Mouse (Mus musculus) layer of hippocampus, adult 8-10 months (tissue): Measurements from ENCODE around the gene Angptl8. TPM values are rescaled to one million over a fixed set of nuclear protein-coding genes. Genes with fewer than 3 reads are reported as not detected.

Experiments
- microRNA-seq, 2 experiments: library from miRNA; unstranded; fragments of <30 nt; microRNA quantifications; one replicate each; pipeline ENCODE4 v1.2.0; 2022
- total RNA-seq, 4 experiments: library from RNA; stranded (reverse); gene quantifications; 2 replicates each; pipeline ENCODE4 v1.2.4; 2022

Angptl8 gene
- total RNA-seq, 4 experiments from 2014 or later: not detected

Small RNAs within 50 kb of the gene (microRNA-seq; reads per million reads assigned to microRNA genes)
- 0.64 to 4.8 reads per million in 2 experiments for gene Mir7083

Other genes starting within 250 kb of the Angptl8 start
- 10 to 100 TPM; 51.6 to 64.9 (median 58.0) TPM for gene Timm29, start 242.8 kb upstream of the Angptl8 start, total RNA-seq
- 10 to 100 TPM; 19.7 to 21.4 (median 20.6) TPM for gene Yipf2, start 242.7 kb upstream of the Angptl8 start, total RNA-seq
- gene Smarca4, start 219.3 kb upstream of the Angptl8 start, total RNA-seq: 100 to 1,000 TPM in 3 of 4 experiments, 10 to 100 TPM in 1; 96.5 to 108 (median 103) TPM
- gene Ldlr, start 112.0 kb upstream of the Angptl8 start, total RNA-seq: 10 to 100 TPM; 16.7 to 38.7 (median 26.4) TPM
- gene Spc24, start 75.2 kb upstream of the Angptl8 start, total RNA-seq: 1 to 10 TPM in 2 of 4 experiments, under 1 TPM in 2; 0.45 to 4.3 (median 2.1) TPM
- gene Kank2, start 36.8 kb upstream of the Angptl8 start, total RNA-seq: 10 to 100 TPM in 2 of 4 experiments, 1 to 10 TPM in 2; 7.2 to 10.1 (median 9.3) TPM
- gene Dock6, start 17.1 kb downstream of the Angptl8 start, total RNA-seq: 10 to 100 TPM; 12.7 to 23.0 (median 19.2) TPM
- 10 to 100 TPM; 16.9 to 23.5 (median 21.1) TPM for gene Rab3d, start 82.7 kb downstream of the Angptl8 start, total RNA-seq
- 10 to 100 TPM; 18.7 to 22.5 (median 21.8) TPM for gene Ccdc159, start 92.0 kb downstream of the Angptl8 start, total RNA-seq
- gene Tmem205, start 92.0 kb downstream of the Angptl8 start, total RNA-seq: 10 to 100 TPM; 42.8 to 49.1 (median 43.5) TPM
- gene Plppr2, start 101.5 kb downstream of the Angptl8 start, total RNA-seq: 100 to 1,000 TPM; 229 to 244 (median 235) TPM
- gene Swsap1, start 120.2 kb downstream of the Angptl8 start, total RNA-seq: 10 to 100 TPM; 12.0 to 14.0 (median 13.1) TPM
- gene Epor, start 128.0 kb downstream of the Angptl8 start, total RNA-seq: 10 to 100 TPM in 1 of 4 experiments, 1 to 10 TPM in 3; 6.6 to 11.3 (median 8.2) TPM
- 1 to 10 TPM; 2.2 to 4.2 (median 2.6) TPM for gene Rgl3, start 153.9 kb downstream of the Angptl8 start, total RNA-seq
- gene Ccdc151, start 167.1 kb downstream of the Angptl8 start, total RNA-seq: 10 to 100 TPM in 1 of 4 experiments, 1 to 10 TPM in 3; 6.5 to 12.3 (median 8.3) TPM
- gene Prkcsh, start 167.3 kb downstream of the Angptl8 start, total RNA-seq: 100 to 1,000 TPM in 3 of 4 experiments, 10 to 100 TPM in 1; 98.6 to 109 (median 104) TPM
- gene Elavl3, start 216.5 kb downstream of the Angptl8 start, total RNA-seq: 100 to 1,000 TPM; 126 to 166 (median 145) TPM
- not detected for gene Gm49318, start 235.7 kb downstream of the Angptl8 start, total RNA-seq
- 10 to 100 TPM; 22.9 to 26.6 (median 23.9) TPM for gene Zfp653, start 235.9 kb downstream of the Angptl8 start, total RNA-seq
- gene Ecsit, start 249.9 kb downstream of the Angptl8 start, total RNA-seq: 10 to 100 TPM; 43.7 to 51.6 (median 45.7) TPM